Mouse (Mus musculus): Measurements from ENCODE around the gene Mrps7.

GRCm38 (mm10) chr11:115627705-115628464 is 24.2 kb downstream of the Mrps7 start, which contains the start of gene Slc25a19:
- TF ChIP-seq CTCF (IDR thresholded peaks at IDR 0.05; ENCODE audit: extremely low read depth, insufficient read length, insufficient replicate concordance, low read depth, low read length) = no peak
- TF ChIP-seq POLR2A (IDR thresholded peaks at IDR 0.05; ENCODE audit: low read depth, low read length) = peak; percentile 71

All from small intestine, adult 2 months (tissue).